Mouse (Mus musculus) thymus, adult 2 months (tissue): ENCODE measurements around the gene Sectm1b.

Source experiments
- CTCF ChIP-seq: fragments of 200-500 bp; IDR thresholded peaks from 2 replicates; pipeline ENCODE4 v1.5.1; 2012; ENCODE audit warnings: mild to moderate bottlenecking, control low read depth, low read length, moderate library complexity, borderline replicate concordance; ENCODE audit not compliant: control insufficient read depth, poor library complexity, insufficient read depth; ENCODE audit errors: extremely low read depth
- POLR2A ChIP-seq: fragments of 200-500 bp; IDR thresholded peaks from 2 replicates; pipeline ENCODE4 v1.6.1; 2012; ENCODE audit warnings: mild to moderate bottlenecking, low read length, control low read depth, moderate library complexity; ENCODE audit not compliant: control insufficient read depth, poor library complexity, insufficient read depth; ENCODE audit errors: extremely low read depth

DNA sequence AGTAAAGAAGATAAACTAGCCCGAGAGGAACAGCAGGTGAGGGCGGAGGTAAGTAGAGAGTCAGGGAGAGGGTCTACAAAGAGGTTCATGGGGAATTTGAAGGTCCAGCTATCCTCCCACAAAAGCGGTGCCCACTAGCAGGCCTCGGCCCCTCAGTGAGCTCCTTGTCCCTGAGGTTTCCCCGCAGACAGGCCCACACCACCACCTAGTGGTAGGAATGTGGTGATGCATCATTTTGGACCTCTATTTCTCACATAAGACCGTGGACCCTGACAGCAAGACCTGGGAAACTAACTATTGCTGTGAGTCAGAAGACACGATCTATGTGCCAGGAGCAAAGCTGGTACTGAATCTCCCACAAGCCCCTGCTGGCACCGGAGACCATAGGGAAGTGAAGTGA lies 9.8 kb downstream of the Sectm1b start:
- TF ChIP-seq CTCF (peak; percentile 75; the same call in 1 of the 2 replicates), POLR2A (no peak)
